Mouse (Mus musculus) midbrain, embryonic 10.5 days (tissue): ENCODE measurements at regions not wholly inside any gene's neighbourhood (a gene's known extent, or its start where the extent isn't known, plus 50 kb on each side); places are given as distances from the start of the nearest gene placed in this dataset.

Experiments
- DNase-seq: peaks from one replicate; pipeline ENCODE4 v3.0.0-alpha.2; 2017; ENCODE audit warnings: low spot score
- H3K27ac ChIP-seq: fragments of 300-500 bp; sonication (generic); replicated peaks from 2 replicates; pipeline ENCODE4 v1.5.1; 2016; ENCODE audit warnings: mild to moderate bottlenecking
- H3K27me3 ChIP-seq: fragments of 300-500 bp; sonication (generic); 2 replicates; pipeline ENCODE4 v1.6.1; 2016; ENCODE audit warnings: low read depth, mild to moderate bottlenecking; ENCODE audit not compliant: poor library complexity, severe bottlenecking
- H3K36me3 ChIP-seq: fragments of 300-500 bp; sonication (generic); 2 replicates; pipeline ENCODE4 v1.6.1; 2016; ENCODE audit warnings: mild to moderate bottlenecking, moderate library complexity
- H3K4me1 ChIP-seq: fragments of 300-500 bp; sonication (generic); 2 replicates; pipeline ENCODE4 v1.6.1; 2016
- H3K4me3 ChIP-seq: fragments of 300-500 bp; sonication (generic); 2 replicates; pipeline ENCODE4 v1.5.1; 2016; ENCODE audit warnings: mild to moderate bottlenecking, moderate library complexity
- H3K9me3 ChIP-seq: fragments of 300-500 bp; sonication (generic); replicated peaks from 2 replicates; pipeline ENCODE4 v1.6.1; 2016; ENCODE audit warnings: mild to moderate bottlenecking
- WGBS: fragments of 180-500 bp; shearing (Covaris S2); methylation state at CpG from one replicate; pipeline ENCODE4 v1.1.7; 2016; 5-methylcytosine and 5-hydroxymethylcytosine counted together

- 65% methylated on average over 2 of the region's 2 CpGs for WGBS
- H3K4me3 ChIP-seq: no peak overlapping the region
- H3K27me3 ChIP-seq: no peaks in the 10 kb centered on the region
- DNase-seq: no peak
- H3K36me3 ChIP-seq: no peaks in the 10 kb centered on the region
- H3K9me3 ChIP-seq: no peaks in the 10 kb centered on the region
- H3K27ac ChIP-seq: no peak overlapping the region
- H3K4me1 ChIP-seq: peaks cover 11% of the 10 kb centered on the region; the same call in 1 of the 2 replicates
Measured at GRCm38 (mm10) chr2:22156576-22156975, 70.7 kb upstream of the Myo3a start.

GRCm38 (mm10) chr2:22165443-22165842 lies 61.9 kb upstream of the Myo3a start:
- H3K27me3 ChIP-seq: no peaks in the 10 kb centered on the region
- DNase-seq: no peak
- no peaks in the 10 kb centered on the region for H3K36me3 ChIP-seq
- no peak overlapping the region for H3K4me3 ChIP-seq
- H3K4me1 ChIP-seq: no peaks in the 10 kb centered on the region
- 95% methylated on average over 5 of the region's 5 CpGs for WGBS
- no peaks in the 10 kb centered on the region for H3K9me3 ChIP-seq
- no peak overlapping the region for H3K27ac ChIP-seq

GRCm38 (mm10) chr2:22165919-22166318 lies 61.4 kb upstream of the Myo3a start:
- H3K4me1 ChIP-seq: no peaks in the 10 kb centered on the region
- H3K27me3 ChIP-seq: no peaks in the 10 kb centered on the region
- DNase-seq: no peak
- H3K36me3 ChIP-seq: no peaks in the 10 kb centered on the region
- no peak overlapping the region for H3K27ac ChIP-seq
- no peak overlapping the region for H3K4me3 ChIP-seq
- no peaks in the 10 kb centered on the region for H3K9me3 ChIP-seq
